Mouse (Mus musculus) adrenal gland, adult (tissue): ENCODE measurements around the gene Trub1.

Experiments
- DNase-seq, 2 experiments: peaks; one replicate each; pipeline ENCODE4 v3.0.0; 2022 to 2023; ENCODE audit warnings: low spot score in 1 of 2; ENCODE audit not compliant: inconsistent age in 2 of 2

Trub1 gene

DNA sequence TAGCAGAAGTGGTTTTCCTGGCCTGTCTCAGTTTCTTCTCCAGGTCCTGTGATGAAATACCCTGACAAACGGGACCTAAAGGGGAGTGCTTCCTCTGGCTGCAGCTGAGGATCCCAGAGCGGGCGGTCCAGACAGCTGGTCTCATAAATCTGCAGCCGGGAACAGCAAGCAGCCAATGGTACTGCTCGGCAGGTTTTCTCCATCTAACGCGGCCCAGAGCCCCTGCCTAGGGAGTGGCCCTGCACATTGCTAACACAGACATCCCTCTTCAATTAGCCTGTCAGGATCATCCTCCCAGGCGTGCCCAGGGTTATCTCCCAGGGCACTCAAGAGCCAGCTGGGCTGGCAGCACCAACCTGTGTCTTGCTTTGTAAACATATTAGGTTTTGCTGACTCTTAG, 38.3 kb downstream of the Trub1 start:
- peak in 1 of 2 experiments; percentile 11 for DNase-seq

DNA sequence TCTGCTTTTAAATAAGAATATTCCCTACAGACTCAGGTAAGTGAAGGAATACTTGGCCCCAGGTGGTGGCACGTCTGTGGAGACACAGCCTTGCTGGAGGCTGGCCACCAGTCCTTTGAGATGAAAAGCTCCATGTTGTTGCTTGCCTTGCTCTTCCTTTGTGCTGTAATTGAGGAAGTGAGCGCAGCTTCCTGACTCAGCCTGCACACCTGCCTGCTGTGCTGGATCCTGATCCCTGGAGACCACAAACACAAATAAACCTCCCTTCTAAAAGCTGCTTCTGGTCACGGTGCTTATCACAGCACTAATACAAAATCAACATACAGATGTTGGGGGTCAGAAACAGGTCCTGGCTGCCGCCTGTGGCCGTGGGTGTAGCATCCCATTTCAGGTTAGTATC, 41.3 kb downstream of the Trub1 start:
- no peak for DNase-seq

GRCm38 (mm10) chr19:57498110-57498743, 45.5 kb downstream of the Trub1 start:
- DNase-seq = no peak

DNA sequence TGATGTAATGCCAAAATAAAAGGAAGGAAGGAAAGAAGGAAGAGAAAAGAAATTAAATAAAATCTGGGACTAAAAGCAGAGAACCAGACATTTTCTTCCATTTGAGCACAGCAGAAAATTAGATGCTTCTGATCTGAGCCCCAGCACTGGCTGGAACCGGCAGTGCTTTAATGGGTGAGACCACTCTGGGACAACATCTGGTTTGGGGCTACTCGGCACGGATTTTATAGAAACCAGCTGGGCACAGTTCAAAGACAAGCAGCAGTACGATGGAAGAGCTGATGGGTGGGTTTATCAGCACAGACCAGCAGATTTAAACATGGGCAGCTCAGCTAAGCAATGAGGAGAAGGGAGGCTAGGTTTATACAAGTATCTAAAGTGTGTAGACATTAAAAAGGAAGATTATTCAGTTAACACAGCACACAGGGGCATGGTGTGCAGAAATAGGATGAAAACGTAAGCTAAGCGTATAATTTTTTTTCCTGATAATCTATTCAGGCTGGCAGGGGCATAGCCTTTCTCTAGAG, 46.2 kb downstream of the Trub1 start:
- no peak for DNase-seq

DNA sequence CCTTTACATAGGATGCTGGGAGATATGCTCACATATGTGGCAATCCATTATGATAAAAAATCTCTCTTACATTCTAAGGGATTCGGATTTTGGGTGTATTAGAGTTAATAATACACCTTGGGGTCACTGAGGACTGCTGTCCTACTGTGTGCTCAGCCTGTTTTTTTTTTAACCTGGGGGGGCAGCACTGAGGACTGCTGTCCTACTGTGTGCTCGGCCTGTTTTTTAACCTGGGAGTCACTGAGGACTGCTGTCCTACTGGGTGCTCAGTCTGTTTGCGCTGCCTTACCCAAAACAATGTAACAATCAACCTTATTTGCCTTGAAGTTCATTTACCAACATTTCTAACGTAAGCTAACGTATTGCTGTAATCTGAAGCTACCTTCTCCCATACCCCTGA, 47.5 kb downstream of the Trub1 start:
- DNase-seq = no peak

- no peak for DNase-seq
These were observed 50.4 kb downstream of the Trub1 start for GRCm38 (mm10) chr19:57503144-57503543.

DNA sequence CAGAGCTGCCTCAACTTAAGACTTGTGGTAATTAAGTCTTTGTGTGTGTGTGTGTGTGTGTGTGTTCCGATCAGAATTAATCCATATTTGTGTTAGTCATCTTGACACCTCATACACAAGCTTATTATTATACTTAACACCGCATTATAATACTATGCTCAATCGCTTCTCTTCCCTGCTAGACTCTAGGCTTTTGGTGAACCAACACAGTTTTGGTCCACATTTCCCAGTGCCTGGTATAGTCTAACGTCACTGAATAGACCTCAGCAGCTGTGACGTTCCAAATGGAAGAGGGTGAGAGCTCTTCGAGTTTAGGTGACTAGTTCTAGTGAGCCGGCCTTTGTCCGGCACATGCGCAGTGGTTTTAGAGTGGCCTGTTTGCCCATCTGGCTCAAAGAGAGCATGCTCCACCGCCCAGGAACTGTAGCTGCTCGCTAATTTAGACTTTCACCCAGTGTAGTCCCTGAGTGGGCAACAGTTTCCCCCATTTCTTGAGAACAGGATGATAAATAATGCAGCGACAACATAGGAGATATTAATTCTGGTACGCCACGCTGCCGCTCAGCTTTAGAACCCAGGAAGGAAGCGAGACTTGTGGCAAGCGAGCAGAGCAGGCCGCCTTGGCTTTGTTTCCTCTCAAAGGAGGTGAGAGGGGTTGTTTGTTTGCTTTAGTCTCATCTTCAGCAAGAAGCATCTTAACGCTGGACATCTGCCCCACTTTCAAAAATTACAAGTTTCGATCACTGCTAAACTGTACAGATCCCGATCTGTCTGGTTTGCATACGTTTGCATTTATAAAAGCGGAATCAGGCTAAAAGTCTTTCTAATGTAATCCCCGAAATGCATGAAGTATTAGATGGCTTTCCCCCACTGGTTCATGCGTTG, 52.6 kb downstream of the Trub1 start:
- DNase-seq = no peak

DNA sequence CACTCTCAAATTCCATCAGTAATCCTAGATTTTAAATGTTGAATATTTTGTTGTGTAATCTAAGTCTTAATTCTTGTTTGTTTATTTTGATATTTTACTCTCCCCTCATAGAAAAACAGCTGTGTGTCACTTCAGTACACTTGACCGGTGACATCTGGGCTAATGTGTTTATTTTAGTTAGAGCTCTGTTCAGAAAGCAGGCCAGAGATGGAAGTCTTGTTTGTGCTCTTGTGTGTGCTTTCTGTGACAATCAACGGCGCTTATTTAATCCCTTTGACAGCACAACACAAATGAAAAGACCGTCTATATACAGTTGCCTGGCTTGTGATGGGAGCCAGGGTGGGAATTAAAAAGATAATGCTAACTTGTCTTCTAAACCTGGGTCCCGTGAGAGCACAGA, 53.9 kb downstream of the Trub1 start:
- DNase-seq = no peak

- DNase-seq = no peak
These were observed 55.6 kb downstream of the Trub1 start for GRCm38 (mm10) chr19:57508261-57508788.

DNA sequence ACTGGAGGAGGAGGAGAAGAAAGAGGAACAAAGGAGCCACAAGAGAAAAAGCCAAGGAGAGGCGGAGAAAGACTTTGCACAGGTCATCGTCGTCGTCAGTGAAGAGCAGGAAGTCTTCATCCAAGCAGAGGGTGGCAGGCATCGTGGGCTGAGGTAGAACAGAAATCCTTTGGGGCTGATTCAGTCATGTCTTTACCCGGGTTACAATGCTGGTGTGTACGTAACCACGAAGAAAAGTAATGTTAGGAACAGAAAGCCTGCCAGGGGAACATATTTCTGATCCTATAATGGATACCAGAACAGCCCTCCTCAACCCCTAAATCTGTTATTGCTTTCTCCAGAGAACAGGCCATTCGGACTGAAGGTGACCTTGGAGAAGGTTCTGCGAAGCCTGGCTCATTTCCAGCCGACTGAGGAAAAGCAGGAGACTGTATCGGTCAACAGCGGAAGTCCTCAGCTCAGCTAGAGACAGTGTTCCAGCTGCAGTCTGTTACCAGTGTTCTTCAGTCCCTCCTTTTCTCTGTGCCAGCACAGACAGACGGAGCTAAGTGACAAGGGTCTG, 57.1 kb downstream of the Trub1 start:
- DNase-seq = peak; percentile 62 to 84

DNA sequence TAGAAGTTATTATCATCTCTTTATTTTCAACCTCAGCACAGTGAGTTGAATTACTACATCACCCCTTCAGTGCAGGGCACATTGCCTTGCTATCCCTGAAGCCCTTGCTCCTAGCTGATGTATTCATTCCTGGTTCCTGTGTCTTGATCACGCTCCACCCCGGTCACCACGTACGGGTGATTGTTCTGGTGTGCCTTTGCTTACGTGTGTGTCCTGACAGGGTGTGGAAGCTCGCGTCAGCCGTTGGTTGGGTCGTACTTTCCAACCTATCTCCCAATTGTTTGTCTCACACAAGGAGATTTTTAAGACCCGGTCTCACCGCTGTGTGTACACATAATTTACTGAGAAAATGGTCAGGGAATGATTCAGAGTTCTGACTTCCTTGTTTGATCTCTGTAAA, 58.1 kb downstream of the Trub1 start:
- no peak for DNase-seq

GRCm38 (mm10) chr19:57513123-57513522, 60.4 kb downstream of the Trub1 start:
- DNase-seq = no peak

DNA sequence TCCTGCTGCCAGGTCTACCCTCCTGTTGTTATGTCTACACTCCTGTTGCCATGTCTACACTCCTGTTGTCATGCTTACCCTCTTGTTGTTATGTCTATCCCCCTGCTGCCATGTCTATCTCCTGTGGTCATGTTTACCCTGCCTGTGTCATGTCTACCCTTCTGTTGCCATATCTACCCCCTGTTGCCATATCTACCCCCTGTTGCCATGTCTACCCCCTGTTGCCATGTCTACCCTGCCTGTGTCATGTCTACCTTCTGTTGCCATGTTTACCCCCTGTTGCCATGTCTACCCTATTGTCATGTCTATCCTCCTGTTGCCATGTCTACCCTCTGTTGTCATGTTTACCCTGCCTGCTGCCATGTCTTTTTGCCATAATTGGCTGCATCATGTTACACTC, 69.0 kb downstream of the Trub1 start:
- DNase-seq = no peak

DNA sequence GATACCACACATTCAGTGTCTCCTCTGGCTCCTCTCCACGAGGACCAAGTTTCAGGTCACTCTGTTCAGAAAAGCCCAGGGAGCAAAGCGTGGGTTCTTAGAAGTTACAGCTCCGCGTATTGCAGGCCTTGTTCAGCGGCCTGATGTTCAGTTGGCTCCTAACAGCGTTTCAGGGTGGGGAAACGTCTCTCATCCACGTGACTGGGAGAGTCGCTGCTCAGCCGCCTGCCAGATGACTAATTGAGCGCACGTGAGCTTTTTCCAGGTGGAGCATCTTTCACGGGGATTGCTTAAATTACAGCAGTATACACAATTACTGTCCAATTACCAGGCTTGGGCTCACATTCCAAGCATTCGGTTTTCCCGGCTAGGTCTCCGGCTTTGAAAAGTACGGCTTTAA, 70.7 kb downstream of the Trub1 start:
- no peak for DNase-seq

DNA sequence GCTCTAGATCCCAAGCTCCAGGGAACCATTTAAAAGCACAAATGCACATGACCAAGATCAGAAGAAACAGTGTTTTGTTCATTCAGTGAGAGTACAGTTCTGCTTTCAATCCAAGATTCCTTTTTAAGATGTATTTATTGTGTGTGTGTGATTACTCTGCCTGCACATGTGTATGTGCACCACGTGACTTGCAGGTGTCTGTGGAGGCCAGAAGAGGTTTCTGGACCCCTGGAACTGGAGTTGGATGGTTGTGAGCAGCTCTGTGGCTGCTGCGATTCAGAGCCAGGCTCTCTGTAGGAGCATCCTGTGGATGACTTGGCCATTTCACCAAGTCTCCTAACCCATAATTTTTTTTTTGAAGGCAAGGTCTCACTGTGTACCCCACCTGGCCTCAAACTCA, 73.0 kb downstream of the Trub1 start:
- no peak for DNase-seq

GRCm38 (mm10) chr19:57530212-57530611, 77.5 kb downstream of the Trub1 start:
- no peak for DNase-seq

DNA sequence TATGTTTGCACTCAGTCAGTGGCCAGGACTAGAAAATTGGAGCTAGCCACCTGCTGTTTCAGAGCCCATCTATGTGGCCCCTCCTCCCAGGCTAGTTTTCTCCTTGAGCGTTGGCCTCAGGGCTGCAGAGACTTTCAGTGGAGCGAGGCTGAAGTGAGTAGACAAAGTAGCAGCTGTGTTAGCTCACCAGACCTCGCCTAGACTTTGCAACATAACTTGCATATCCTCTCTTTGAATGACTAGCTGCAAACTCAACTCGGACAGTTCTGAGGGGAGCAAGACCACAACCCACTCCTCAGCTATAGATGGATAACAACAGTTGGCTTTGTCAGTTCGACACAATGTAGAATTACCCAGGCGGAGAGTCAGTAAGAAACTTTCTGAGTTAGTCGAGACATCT, 81.5 kb downstream of the Trub1 start:
- DNase-seq = no peak

GRCm38 (mm10) chr19:57536512-57536911, 83.8 kb downstream of the Trub1 start:
- DNase-seq = no peak

GRCm38 (mm10) chr19:57537510-57538182, 84.9 kb downstream of the Trub1 start:
- no peak for DNase-seq

- no peak for DNase-seq
These were observed 87.4 kb downstream of the Trub1 start for GRCm38 (mm10) chr19:57540118-57540517.
